Mouse (Mus musculus) limb, embryonic 10.5 days (tissue): Measurements from ENCODE around the gene Comtd1. TPM values are rescaled to one million over a fixed set of nuclear protein-coding genes. Genes with fewer than 3 reads are reported as not detected.

Experiments used
- DNase-seq: peaks from one replicate; pipeline ENCODE4 v3.0.0-alpha.2; 2017; ENCODE audit warnings: low spot score
- H3K27ac ChIP-seq: fragments of 300-500 bp; sonication (generic); 2 replicates; pipeline ENCODE4 v1.5.1; 2016; ENCODE audit warnings: mild to moderate bottlenecking
- H3K27me3 ChIP-seq: fragments of 300-500 bp; sonication (generic); 2 replicates; pipeline ENCODE4 v1.6.1; 2016; ENCODE audit warnings: low read depth, mild to moderate bottlenecking; ENCODE audit not compliant: poor library complexity, severe bottlenecking
- H3K36me3 ChIP-seq: fragments of 300-500 bp; sonication (generic); 2 replicates; pipeline ENCODE4 v1.6.1; 2016; ENCODE audit warnings: mild to moderate bottlenecking, moderate library complexity
- H3K4me1 ChIP-seq: fragments of 300-500 bp; sonication (generic); 2 replicates; pipeline ENCODE4 v1.6.1; 2016
- H3K4me3 ChIP-seq: fragments of 300-500 bp; sonication (generic); 2 replicates; pipeline ENCODE4 v1.5.1; 2016; ENCODE audit warnings: mild to moderate bottlenecking, moderate library complexity
- H3K9me3 ChIP-seq: fragments of 300-500 bp; sonication (generic); replicated peaks from 2 replicates; pipeline ENCODE4 v1.6.1; 2016; ENCODE audit warnings: mild to moderate bottlenecking
- whole genome bisulfite sequencing: fragments of 180-500 bp; shearing (Covaris S2); methylation state at CpG from one replicate; pipeline ENCODE4 v1.1.7; 2016; 5-methylcytosine and 5-hydroxymethylcytosine counted together
- polyA plus RNA-seq: library from polyadenylated mRNA; unstranded; fragments of >200 nt; fragmentation: Nextera tagmentation; extraction: Ambion mirVana; gene quantifications from 2 replicates; pipeline ENCODE4 v1.2.1, GENCODE M21; 2016

Gene Comtd1
- polyA plus RNA-seq, 1 experiment from 2014 or later, result 20.9 TPM

DNA sequence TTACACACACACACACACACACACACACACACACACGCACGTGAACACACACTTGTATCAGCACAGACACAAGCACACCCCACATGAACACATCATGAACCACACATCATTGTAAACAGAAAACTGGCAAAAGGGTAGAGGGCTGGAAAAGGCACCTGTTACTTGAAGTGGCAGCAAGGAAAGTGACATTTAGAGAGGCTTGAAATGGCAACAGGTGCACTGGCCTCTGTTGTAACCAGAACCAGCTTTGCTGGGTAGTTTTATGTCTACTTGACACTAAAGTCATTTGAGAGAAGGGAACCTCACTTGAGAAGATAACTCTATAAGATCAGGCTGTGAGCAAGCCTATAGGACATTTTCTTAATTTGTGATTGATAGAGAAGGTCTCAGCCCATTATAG is 39.4 kb downstream of the Comtd1 start:
- Histone ChIP-seq H3K27ac (no peak overlapping the region), H3K4me3 (no peak overlapping the region), H3K27me3 (no peaks in the 10 kb centered on the region), H3K9me3 (no peaks in the 10 kb centered on the region), H3K36me3 (no peaks in the 10 kb centered on the region), H3K4me1 (no peaks in the 10 kb centered on the region; the same call in 1 of the 2 replicates)
- no peak for DNase-seq
- 82% methylated on average over 2 of the region's 2 CpGs for WGBS

DNA sequence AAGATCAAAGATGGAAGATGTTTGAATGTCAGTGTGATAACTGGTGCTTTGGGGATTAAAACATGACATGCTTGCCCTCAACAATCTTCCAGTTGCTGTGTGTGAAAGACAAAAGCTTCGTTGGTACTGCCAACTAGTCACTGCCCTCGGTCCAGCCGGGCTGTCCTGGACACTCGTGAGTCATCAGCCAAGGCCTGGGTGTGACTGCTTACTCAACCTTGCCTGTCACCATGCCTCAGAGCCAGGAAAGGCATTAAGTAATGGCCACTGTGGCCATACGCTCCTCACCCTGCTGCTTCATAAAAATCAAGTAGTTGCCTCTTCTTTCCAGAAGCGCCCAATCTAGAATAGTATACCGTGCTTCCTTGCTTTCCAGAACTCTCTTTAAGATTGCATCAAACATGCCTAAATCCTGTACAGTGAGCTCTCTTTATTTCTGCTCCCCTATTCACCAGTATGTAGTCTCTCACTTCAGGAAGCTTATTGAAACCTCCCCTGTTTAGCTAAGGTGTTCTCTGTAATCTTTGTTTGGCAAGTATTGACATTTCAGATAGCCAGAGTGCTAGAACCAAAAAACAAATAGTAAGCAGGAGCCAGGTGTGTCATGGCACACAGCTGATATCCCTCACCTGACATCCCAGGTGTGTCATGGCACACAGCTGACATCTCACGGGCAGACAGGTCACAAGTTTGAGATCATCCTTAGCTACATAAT is 40.4 kb downstream of the Comtd1 start:
- no peaks in the 10 kb centered on the region for H3K27me3 ChIP-seq
- no peak overlapping the region for H3K4me3 ChIP-seq
- 92% methylated on average over 8 of the region's 8 CpGs for WGBS
- no peak overlapping the region for H3K27ac ChIP-seq
- no peak for DNase-seq
- no peaks in the 10 kb centered on the region for H3K4me1 ChIP-seq
- H3K9me3 ChIP-seq, result no peaks in the 10 kb centered on the region
- H3K36me3 ChIP-seq, result no peaks in the 10 kb centered on the region

- Histone ChIP-seq H3K36me3 (peaks cover 4% of the 10 kb centered on the region), H3K9me3 (no peaks in the 10 kb centered on the region), H3K4me1 (no peaks in the 10 kb centered on the region), H3K4me3 (no peak overlapping the region), H3K27me3 (no peaks in the 10 kb centered on the region), H3K27ac (no peak overlapping the region)
- DNase-seq, result no peak
- 88% methylated on average over 3 of the region's 3 CpGs for WGBS
Measured at GRCm38 (mm10) chr14:21806631-21807160, 42.1 kb downstream of the Comtd1 start.

GRCm38 (mm10) chr14:21806203-21806602 is 42.6 kb downstream of the Comtd1 start:
- no peaks in the 10 kb centered on the region for H3K4me1 ChIP-seq
- no peak overlapping the region for H3K27ac ChIP-seq
- WGBS, result 93% methylated on average over 2 of the region's 2 CpGs
- no peak overlapping the region for H3K4me3 ChIP-seq
- DNase-seq, result no peak
- H3K27me3 ChIP-seq, result no peaks in the 10 kb centered on the region
- peaks cover 4% of the 10 kb centered on the region for H3K36me3 ChIP-seq
- H3K9me3 ChIP-seq, result no peaks in the 10 kb centered on the region

GRCm38 (mm10) chr14:21802543-21803206 is 46.1 kb downstream of the Comtd1 start:
- Histone ChIP-seq H3K27me3 (no peaks in the 10 kb centered on the region), H3K9me3 (no peaks in the 10 kb centered on the region), H3K36me3 (peaks cover 4% of the 10 kb centered on the region), H3K4me1 (no peaks in the 10 kb centered on the region), H3K27ac (no peak overlapping the region), H3K4me3 (no peak overlapping the region)
- 97% methylated on average over 6 of the region's 6 CpGs for WGBS
- DNase-seq, result no peak

- Histone ChIP-seq H3K9me3 (no peaks in the 10 kb centered on the region), H3K27ac (no peak overlapping the region), H3K4me1 (no peaks in the 10 kb centered on the region), H3K4me3 (no peak overlapping the region), H3K27me3 (no peaks in the 10 kb centered on the region), H3K36me3 (peaks cover 4% of the 10 kb centered on the region)
- no peak for DNase-seq
- 88% methylated on average over 7 of the region's 7 CpGs for WGBS
Measured at GRCm38 (mm10) chr14:21801624-21802023, 47.2 kb downstream of the Comtd1 start.

- H3K4me3 ChIP-seq, result no peak overlapping the region
- H3K27me3 ChIP-seq, result no peaks in the 10 kb centered on the region
- DNase-seq, result no peak
- H3K4me1 ChIP-seq, result no peaks in the 10 kb centered on the region
- no peaks in the 10 kb centered on the region for H3K9me3 ChIP-seq
- H3K36me3 ChIP-seq, result peaks cover 4% of the 10 kb centered on the region
- H3K27ac ChIP-seq, result no peak overlapping the region
- 97% methylated on average over 4 of the region's 4 CpGs for WGBS
Measured at GRCm38 (mm10) chr14:21800641-21801040, 48.1 kb downstream of the Comtd1 start.

Other genes with a start within 250 kb of the Comtd1 start
- 0.45 TPM in 1 of 2 replicates, not detected in the other for gene Dupd1, start 134.4 kb downstream of the Comtd1 start, polyA plus RNA-seq
- gene Samd8, start 98.4 kb downstream of the Comtd1 start, polyA plus RNA-seq, result 9.3 and 11.7 TPM in 2 replicates
- not detected in 2 replicates for gene Dusp13, start 97.8 kb downstream of the Comtd1 start, polyA plus RNA-seq
- 301 and 316 TPM in 2 replicates for gene Vdac2, start 23.7 kb downstream of the Comtd1 start, polyA plus RNA-seq
- 18.5 and 22.6 TPM in 2 replicates for gene Zfp503, start 140.6 kb upstream of the Comtd1 start, polyA plus RNA-seq
- gene Lrmda, start 170.7 kb upstream of the Comtd1 start, polyA plus RNA-seq, result 0.48 and 0.51 TPM in 2 replicates